Mouse (Mus musculus): ENCODE measurements around the gene Gm15091.
"Not testable (repeated sequence)": the region's sequence is repeated elsewhere in the genome, so short reads cannot be mapped to it uniquely, and the experiment has no call there.

Gm15091 gene

DNA sequence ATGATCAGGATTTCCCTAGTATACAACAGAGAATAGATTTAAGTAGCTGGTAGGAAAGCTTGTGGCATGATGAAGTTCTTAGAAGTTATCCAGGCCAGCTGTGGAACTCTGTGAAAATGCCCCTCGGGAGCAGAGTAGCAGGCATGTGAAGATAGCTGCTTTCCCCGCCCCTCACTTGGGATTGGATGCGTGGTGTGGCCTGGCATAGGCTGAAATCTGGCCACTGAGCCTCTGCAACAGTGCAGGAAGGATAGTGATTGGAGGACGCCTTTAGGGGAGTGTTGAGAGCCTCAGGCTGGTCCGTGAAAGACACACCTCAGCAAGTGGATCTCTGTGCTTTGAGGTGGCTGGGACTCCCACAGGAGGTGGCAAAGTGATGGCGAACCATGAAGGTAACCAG lies at the start of gene Gm15091:
Gene Gm15091, plus strand, starts transcription at position 301 of the 400 bp plus-strand sequence.
- DNase-seq, result not testable (repeated sequence)

Data from B cell, adult 2 months (primary cell).